Mouse (Mus musculus): ENCODE results near the gene Oscp1. TPM values are rescaled to one million over a fixed set of nuclear protein-coding genes. Genes with fewer than 3 reads are reported as not detected.

Gene Oscp1
- 7.2 and 12.2 TPM in 2 replicates for total RNA-seq (2021)
- long read RNA-seq, full-length matches to known transcripts, result 9 of 9 reads
- long read RNA-seq, partial matches to known transcripts, result 0 of 9 reads
- long read RNA-seq, other reads (novel, unspliced or antisense), result 0 of 9 reads

- peak; percentile 83 for DNase-seq
These were observed at the start of gene Oscp1 for GRCm38 (mm10) chr4:126058134-126058996. Oscp1 (plus strand) TSS chr4:126058565.

- no peak for DNase-seq
These were observed 40.6 kb upstream of the Oscp1 start for GRCm38 (mm10) chr4:126017676-126018332.

- DNase-seq, result no peak
These were observed 39.3 kb upstream of the Oscp1 start for GRCm38 (mm10) chr4:126018966-126019538.

- no peak for DNase-seq
These were observed 34.0 kb upstream of the Oscp1 start, which contains the start of gene Csf3r for GRCm38 (mm10) chr4:126024303-126024900. Csf3r (plus strand) TSS chr4:126024550.

GRCm38 (mm10) chr4:126025801-126026200, 32.6 kb upstream of the Oscp1 start:
- DNase-seq, result no peak

- DNase-seq, result no peak
These were observed 30.4 kb upstream of the Oscp1 start for GRCm38 (mm10) chr4:126027980-126028379.

- DNase-seq, result no peak
These were observed 29.3 kb upstream of the Oscp1 start for GRCm38 (mm10) chr4:126029042-126029441.

GRCm38 (mm10) chr4:126030705-126031104, 27.7 kb upstream of the Oscp1 start:
- DNase-seq, result no peak

- DNase-seq, result no peak
These were observed 23.0 kb upstream of the Oscp1 start for GRCm38 (mm10) chr4:126035413-126035812.

- DNase-seq, result peak; percentile 87
These were observed 11.3 kb upstream of the Oscp1 start, which contains the start of gene Mrps15 for GRCm38 (mm10) chr4:126046851-126047585. Mrps15 (plus strand) TSS chr4:126046925.

- no peak for DNase-seq
These were observed 6.7 kb upstream of the Oscp1 start for GRCm38 (mm10) chr4:126051617-126052016.

GRCm38 (mm10) chr4:126057207-126058133, 895 bp upstream of the Oscp1 start:
- no peak for DNase-seq

- no peak for DNase-seq
These were observed 615 bp downstream of the Oscp1 start for GRCm38 (mm10) chr4:126058997-126059362.

GRCm38 (mm10) chr4:126062856-126063255, 4.5 kb downstream of the Oscp1 start:
- DNase-seq, result peak; percentile 24

GRCm38 (mm10) chr4:126065241-126065640, 6.9 kb downstream of the Oscp1 start:
- peak; percentile 23 for DNase-seq

- peak; percentile 11 for DNase-seq
These were observed 9.2 kb downstream of the Oscp1 start for GRCm38 (mm10) chr4:126067401-126068077.

GRCm38 (mm10) chr4:126068842-126069241, 10.5 kb downstream of the Oscp1 start:
- no peak for DNase-seq

- DNase-seq, result no peak
These were observed 19.5 kb downstream of the Oscp1 start for GRCm38 (mm10) chr4:126077833-126078232.

- DNase-seq, result peak; percentile 43
These were observed 20.9 kb downstream of the Oscp1 start for GRCm38 (mm10) chr4:126079266-126079665.

- DNase-seq, result no peak
These were observed 23.2 kb downstream of the Oscp1 start for GRCm38 (mm10) chr4:126081601-126082000.

All from adrenal gland, postnatal 25 days (tissue).